Mouse (Mus musculus) urinary bladder, postnatal 25 days (tissue): ENCODE results near the gene Kif27.

ENCODE experiments used
- DNase-seq: peaks from one replicate; pipeline ENCODE4 v3.0.0; 2022; ENCODE audit warnings: low spot score

Gene Kif27

DNA sequence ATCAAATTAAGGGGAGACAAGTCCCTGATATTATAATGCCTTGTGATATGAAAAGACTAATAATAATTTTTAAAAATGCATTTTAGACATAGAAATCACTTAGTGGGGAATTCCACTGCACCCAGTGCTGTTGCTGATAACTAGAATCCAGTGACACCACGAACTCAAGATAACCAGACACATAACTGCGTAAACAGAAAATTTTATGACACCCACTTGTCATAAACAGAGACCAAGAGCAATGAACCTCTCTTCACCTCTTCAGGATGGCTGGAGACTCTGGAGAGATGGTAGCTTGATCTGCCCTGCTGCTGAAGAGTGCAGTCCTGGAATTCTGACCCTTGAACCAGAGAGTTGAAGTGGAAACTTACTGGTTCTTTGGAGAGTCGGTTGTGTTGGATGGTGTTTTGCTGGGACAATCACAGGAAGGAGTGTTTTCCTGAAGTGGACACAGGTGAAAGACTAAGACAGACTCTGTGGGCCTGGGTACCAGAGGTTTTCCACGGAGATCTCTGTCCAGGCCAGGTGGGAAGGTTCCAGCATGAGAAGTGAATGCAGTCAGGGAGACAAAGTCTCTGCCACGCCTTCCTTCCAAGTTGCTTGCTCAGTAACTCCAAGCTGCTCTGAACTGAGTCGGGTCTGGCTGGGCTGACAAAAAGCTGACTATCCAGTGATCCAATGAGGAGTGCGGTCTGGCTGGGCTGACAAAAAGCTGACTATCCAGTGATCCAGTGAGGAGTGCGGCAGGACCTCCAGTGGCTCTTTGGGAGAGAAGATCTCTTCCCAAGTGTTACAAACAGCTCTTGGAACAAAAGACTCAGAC is 5.6 kb upstream of the Kif27 start:
- no peak for DNase-seq

- no peak for DNase-seq
Observed at GRCm38 (mm10) chr13:58359304-58359653, 357 bp upstream of the Kif27 start.

DNA sequence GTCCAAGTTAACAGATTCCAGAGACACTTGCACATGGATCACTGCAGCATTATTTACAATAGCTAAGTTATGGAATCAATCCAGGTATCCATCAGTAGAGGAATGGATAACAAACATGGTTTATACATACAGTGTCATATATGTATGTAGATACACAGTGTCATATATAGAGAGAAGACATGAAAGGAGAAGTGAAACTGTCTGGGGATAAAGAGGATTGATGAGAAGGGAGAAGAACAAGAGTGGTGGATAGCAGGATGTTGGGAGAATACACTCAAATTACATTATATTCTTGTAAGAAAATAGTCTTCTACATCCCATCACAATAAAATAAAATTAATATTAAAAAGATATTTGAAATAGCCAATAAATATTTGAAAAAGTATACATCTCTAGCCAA is 5.9 kb downstream of the Kif27 start:
- DNase-seq, result no peak

DNA sequence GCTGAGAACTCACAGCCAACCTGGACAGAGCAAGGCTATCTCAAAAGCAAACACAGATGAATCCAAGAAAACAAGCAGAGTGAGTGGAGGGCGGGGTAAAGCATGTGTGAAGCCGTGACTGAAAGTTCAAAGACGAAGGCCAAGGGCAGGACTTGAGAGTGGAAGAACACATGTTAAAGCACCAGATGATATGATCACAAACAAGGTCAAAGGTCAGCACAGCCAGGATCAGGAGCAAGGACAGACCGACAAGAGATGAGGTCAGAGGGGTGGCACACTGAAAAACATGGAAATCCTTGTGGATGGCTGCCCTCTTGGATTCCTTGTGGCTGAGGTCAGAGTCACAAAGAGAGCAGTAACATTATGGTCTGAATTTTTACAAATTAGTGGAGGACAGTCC is 8.3 kb downstream of the Kif27 start:
- DNase-seq, result no peak

GRCm38 (mm10) chr13:58344505-58344904 is 14.4 kb downstream of the Kif27 start:
- DNase-seq, result no peak

DNA sequence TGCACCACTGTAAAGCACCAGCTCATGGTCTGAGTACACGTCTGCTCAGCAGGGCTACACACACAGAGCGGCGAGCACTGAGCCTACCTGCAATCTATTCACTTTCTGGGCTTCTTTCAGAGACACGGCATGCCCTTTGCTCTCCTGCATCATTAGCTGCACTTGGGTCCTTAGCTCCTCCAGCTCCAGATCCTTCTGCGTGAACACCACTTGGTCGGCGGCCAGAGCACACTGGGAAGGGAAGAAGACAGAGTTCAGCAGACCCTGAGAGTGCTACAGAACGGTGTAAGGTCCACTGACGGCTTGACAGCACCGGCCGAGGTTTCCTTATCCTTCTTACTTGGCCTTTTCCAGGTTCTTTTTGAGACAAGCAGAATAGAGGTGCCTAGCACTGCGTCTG is 21.5 kb downstream of the Kif27 start:
- DNase-seq, result no peak

DNA sequence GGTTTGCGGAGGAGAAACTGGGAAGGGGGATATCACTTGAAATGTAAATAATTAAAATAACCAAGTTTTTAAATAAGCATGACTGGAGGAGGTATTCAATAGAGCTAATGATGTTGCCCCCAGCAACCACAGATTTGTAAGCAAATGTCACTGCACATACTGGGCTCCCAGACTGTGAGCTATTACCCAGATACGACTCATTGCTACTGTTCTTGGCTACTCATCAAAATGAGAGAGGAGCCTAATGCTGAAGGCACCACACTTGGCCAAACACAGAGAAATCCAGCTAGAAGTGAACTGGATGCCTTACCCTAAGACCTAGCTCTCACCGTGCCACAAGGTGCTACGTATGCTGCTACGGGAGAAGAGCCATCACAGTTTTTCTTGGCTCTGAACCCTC is 24.8 kb downstream of the Kif27 start:
- DNase-seq, result no peak

DNA sequence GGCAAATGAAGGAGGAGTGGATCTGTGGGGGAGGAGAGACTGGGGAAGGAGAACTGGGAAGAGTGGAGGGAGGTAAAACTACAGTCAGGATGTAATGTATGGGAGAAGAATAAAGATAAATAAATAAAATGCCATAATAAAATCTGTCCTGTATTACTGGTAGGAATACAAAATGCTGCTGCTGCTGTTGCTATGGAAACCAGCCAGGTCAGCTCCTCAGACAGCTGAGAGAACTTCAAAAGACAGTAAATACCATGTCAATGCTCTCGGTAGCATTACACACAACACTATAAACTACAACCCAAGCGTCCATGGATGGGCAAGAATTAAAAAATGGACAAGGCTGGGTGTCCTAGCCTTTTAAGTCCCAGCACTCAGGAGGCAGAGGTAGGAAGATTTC is 41.2 kb downstream of the Kif27 start:
- no peak for DNase-seq

- DNase-seq, result no peak
Observed at GRCm38 (mm10) chr13:58314991-58315390, 43.9 kb downstream of the Kif27 start.

DNA sequence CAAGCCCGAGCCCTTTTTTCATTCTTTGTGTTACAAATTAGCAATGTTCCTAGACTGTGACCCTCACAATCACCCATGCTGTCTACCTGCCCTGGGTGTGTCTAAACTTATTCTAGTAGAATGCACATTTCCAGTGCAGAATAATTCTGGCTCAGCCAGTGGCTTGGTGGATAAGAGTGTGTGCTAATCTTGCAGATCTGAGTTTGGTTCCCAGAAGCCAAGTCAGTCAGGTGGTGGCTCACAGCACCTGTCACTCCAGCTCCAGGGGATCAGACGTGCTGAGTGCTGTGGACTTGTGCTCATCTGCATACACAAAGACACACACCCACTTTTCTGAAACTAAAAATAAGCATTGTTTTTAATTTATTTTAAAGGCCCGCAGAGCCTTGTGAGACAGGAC is 45.2 kb downstream of the Kif27 start:
- DNase-seq, result no peak

- peak; percentile 12 for DNase-seq
Observed at GRCm38 (mm10) chr13:58311351-58311750, 47.6 kb downstream of the Kif27 start.

DNA sequence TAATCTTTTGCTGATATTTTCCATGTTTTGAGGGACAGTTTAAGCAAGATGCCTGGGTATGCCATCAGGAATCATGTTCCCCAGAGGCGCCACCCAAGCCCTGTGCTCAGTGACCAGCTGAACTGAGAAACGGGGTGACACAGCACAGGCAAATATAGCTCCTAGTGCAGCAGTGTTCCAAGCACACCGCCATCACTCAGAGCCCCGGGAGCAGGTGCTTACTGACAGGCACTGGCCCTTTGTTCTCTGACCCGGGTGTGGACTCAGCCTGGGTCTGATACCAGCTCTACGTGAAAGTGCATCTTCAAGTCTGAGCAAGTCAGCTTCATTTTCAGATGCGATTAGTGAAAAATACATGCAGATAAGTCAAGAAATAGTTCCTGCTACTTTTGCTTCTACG is 49.4 kb downstream of the Kif27 start:
- DNase-seq, result no peak

- no peak for DNase-seq
Observed at GRCm38 (mm10) chr13:58307453-58307852, 51.5 kb downstream of the Kif27 start.

DNA sequence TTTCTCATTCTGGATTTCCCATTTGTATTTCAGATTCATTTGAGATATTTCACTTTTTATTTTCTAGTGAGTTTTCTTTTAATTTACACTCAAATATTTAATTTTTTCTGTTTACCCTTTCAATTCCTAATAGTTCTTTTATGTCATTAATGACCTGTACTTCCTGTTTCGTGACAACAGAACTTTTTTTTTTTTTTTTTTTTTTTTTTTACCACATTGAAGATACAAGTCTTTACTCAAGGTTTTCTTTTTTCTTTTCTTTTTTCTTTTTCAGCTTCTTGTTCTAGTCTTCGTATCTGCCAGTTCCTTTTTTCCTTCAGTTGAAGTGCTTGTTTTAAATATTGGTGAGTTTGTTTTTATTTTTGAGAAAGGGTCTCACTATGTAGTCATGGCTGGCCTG is 53.7 kb downstream of the Kif27 start:
- no peak for DNase-seq

- DNase-seq, result no peak
Observed at GRCm38 (mm10) chr13:58302421-58303145, 56.3 kb downstream of the Kif27 start.

DNA sequence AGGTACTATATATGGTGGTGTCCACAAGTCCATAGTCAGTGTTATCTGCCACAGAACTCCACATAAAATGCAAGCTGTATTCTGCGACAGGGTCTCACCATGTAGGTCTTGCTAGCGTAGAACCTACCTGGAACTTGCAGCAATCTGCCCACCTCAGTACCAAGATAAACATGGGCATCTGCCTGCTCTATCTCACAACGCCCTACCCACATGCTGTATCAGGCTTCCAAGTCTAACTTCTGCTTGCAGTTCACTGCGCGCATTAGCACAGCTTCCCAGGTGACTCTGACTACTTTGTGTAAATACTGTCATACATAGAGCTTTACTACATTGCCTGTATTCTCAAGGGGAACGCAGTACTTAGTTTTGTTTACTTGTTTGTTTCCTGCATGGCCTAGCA is 57.0 kb downstream of the Kif27 start:
- no peak for DNase-seq

- DNase-seq, result no peak
Observed at GRCm38 (mm10) chr13:58298756-58299155, 60.2 kb downstream of the Kif27 start.

DNA sequence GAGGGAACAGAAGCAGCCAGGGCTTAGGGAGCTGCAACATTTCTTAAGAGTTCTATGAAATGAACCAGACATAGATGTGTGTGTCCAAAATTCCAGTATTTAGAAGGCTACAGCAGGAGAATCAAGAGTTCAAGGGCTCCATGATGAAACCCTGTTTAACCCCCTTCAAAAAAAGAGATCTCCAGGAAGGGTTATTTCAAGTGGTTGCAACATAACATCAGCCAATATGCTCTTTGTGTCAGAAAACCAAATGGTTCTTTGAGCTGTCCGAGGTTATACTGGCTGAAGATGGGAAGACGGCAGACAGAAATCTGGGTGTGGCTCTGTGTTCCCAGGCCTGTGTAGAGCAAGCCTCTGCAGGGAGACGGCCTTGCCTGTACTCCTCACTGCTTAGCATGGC is 63.3 kb downstream of the Kif27 start:
- DNase-seq, result no peak

- no peak for DNase-seq
Observed at GRCm38 (mm10) chr13:58292811-58293210, 66.1 kb downstream of the Kif27 start.

DNA sequence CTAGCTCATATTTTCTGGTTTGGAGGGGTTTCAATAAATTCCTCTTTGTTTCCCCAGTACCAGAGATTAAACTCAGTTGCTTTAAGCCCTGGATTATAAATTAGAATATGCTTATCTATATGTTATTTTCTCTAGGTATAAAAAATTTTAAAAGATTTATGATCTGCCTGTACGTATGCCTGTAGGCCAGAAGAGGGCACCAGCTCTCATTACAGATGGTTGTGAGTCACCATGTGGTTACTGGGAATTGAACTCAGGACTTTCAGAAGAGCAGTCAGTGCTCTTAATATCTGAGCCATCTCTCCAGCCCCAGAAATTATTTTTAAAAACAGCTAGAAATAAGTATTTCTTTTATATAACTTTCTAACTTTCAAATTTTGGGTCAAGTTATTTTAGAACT is 69.6 kb downstream of the Kif27 start:
- DNase-seq, result no peak

- DNase-seq, result peak; percentile 94
Observed at GRCm38 (mm10) chr13:58287822-58288221, 71.1 kb downstream of the Kif27 start.

DNA sequence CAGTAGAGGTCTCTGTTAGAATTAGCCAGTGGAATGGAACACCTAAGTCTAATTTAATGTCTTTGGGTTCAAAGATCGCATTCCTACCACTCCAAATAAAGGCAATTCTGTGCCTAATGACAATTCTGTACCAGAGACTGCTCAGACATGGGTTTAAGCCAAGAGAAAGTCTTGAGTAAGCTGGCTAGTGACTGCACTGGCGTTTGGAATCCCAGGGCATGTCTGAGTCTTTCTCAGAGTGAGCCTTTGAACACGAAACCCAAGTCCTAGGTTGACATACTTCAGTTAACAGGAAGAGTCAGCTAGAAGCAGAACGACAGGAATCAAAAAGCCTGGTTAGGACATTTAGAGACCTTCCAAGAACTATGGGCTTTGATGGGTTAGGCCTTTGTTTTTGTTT is 75.5 kb downstream of the Kif27 start:
- DNase-seq, result no peak

GRCm38 (mm10) chr13:58281936-58282335 is 77.0 kb downstream of the Kif27 start:
- no peak for DNase-seq

- no peak for DNase-seq
Observed at GRCm38 (mm10) chr13:58280528-58280927, 78.4 kb downstream of the Kif27 start.
